Mouse (Mus musculus) heart, embryonic 16.5 days (tissue): ENCODE measurements around the gene Pdik1l. TPM values are rescaled to one million over a fixed set of nuclear protein-coding genes. Genes with fewer than 3 reads are reported as not detected.

Experiments used
- ATAC-seq: fragments of 200-750 bp; cut with Nextera tagmentation; replicated peaks from 2 replicates; pipeline ENCODE4 v1.8.0; 2017; ENCODE audit warnings: moderate number of reproducible peaks; ENCODE audit not compliant: insufficient read depth, low FRiP score; ENCODE audit errors: extremely low read depth
- H3K27ac ChIP-seq: fragments of 300-500 bp; sonication (generic); 2 replicates; pipeline ENCODE4 v1.5.1; 2014; ENCODE audit warnings: mild to moderate bottlenecking, low read length, control low read depth, moderate library complexity
- H3K27me3 ChIP-seq: fragments of 300-500 bp; sonication (generic); 2 replicates; pipeline ENCODE4 v1.6.1; 2014; ENCODE audit warnings: low read length, mixed read lengths; ENCODE audit not compliant: control insufficient read depth, insufficient read depth
- H3K36me3 ChIP-seq: fragments of 300-500 bp; sonication (generic); 2 replicates; pipeline ENCODE4 v1.6.1; 2014; ENCODE audit not compliant: control insufficient read depth, insufficient read depth
- H3K4me1 ChIP-seq: fragments of 300-500 bp; sonication (generic); 2 replicates; pipeline ENCODE4 v1.6.1; 2014; ENCODE audit warnings: low read length, mixed read lengths; ENCODE audit not compliant: control insufficient read depth, insufficient read depth
- H3K4me2 ChIP-seq: fragments of 300-500 bp; sonication (generic); 2 replicates; pipeline ENCODE4 v1.6.1; 2014; ENCODE audit warnings: low read depth, mild to moderate bottlenecking, control low read depth, low read length
- H3K4me3 ChIP-seq: fragments of 300-500 bp; sonication (generic); 2 replicates; pipeline ENCODE4 v1.5.1; 2014; ENCODE audit warnings: mild to moderate bottlenecking, control low read depth, low read length
- H3K9ac ChIP-seq: fragments of 300-500 bp; sonication (generic); 2 replicates; pipeline ENCODE4 v1.6.1; 2014; ENCODE audit warnings: low read length, control low read depth
- H3K9me3 ChIP-seq: fragments of 300-500 bp; sonication (generic); replicated peaks from 2 replicates; pipeline ENCODE4 v1.6.1; 2016; ENCODE audit warnings: low read length; ENCODE audit not compliant: control insufficient read depth
- WGBS: fragments of 180-500 bp; shearing (Covaris S2); extraction: QIAGEN DNeasy Blood & Tissue Kit; methylation state at CpG from one replicate; pipeline ENCODE4 v1.1.7; 2014; 5-methylcytosine and 5-hydroxymethylcytosine counted together
- polyA plus RNA-seq: library from polyadenylated mRNA; unstranded; fragments of >200 nt; fragmentation: Nextera tagmentation; extraction: Ambion mirVana; gene quantifications from 2 replicates; pipeline ENCODE4 v1.2.1, GENCODE M21; 2015

Pdik1l gene
- polyA plus RNA-seq, 1 experiment from 2014 or later: 13.0 TPM

GRCm38 (mm10) chr4:134238686-134239085 is 49.0 kb downstream of the Pdik1l start:
- no peak overlapping the region for H3K27ac ChIP-seq
- H3K4me3 ChIP-seq: peak overlapping the region; percentile 49
- H3K36me3 ChIP-seq: no peaks in the 10 kb centered on the region
- 10% methylated on average over 10 of the region's 10 CpGs for WGBS
- H3K4me2 ChIP-seq: peak overlapping the region; percentile 76
- H3K27me3 ChIP-seq: no peaks in the 10 kb centered on the region
- no peaks in the 10 kb centered on the region for H3K9me3 ChIP-seq
- ATAC-seq: no peak
- peaks cover 8% of the 10 kb centered on the region for H3K4me1 ChIP-seq
- H3K9ac ChIP-seq: no peak overlapping the region; the same call in 1 of the 2 replicates

- ATAC-seq: peak; percentile 26
- no peaks in the 10 kb centered on the region for H3K27me3 ChIP-seq
- H3K9ac ChIP-seq: peak within 1 kb of the TSS; percentile 65
- H3K4me3 ChIP-seq: peak within 1 kb of the TSS; percentile 49
- no peaks in the 10 kb centered on the region for H3K9me3 ChIP-seq
- no peaks in the 10 kb centered on the region for H3K36me3 ChIP-seq
- peaks cover 8% of the 10 kb centered on the region for H3K4me1 ChIP-seq
- peak within 1 kb of the TSS; percentile 76 for H3K4me2 ChIP-seq
- 3% methylated on average over 18 of the region's 18 CpGs for WGBS
- H3K27ac ChIP-seq: no peak within 1 kb of the TSS
Observed at GRCm38 (mm10) chr4:134238279-134238651, 49.4 kb downstream of the Pdik1l start, which contains the start of gene Cnksr1. Gene Cnksr1 (minus strand): TSS chr4:134238399.

- peaks cover 8% of the 10 kb centered on the region for H3K4me1 ChIP-seq
- no peaks in the 10 kb centered on the region for H3K36me3 ChIP-seq
- peak overlapping the region; percentile 65 for H3K9ac ChIP-seq
- no peaks in the 10 kb centered on the region for H3K27me3 ChIP-seq
- peak; percentile 49; the same call in 1 of the 2 replicates for ATAC-seq
- WGBS: 24% methylated on average over 19 of the region's 19 CpGs
- H3K9me3 ChIP-seq: no peaks in the 10 kb centered on the region
- no peak overlapping the region for H3K27ac ChIP-seq
- peak overlapping the region; percentile 49 for H3K4me3 ChIP-seq
- H3K4me2 ChIP-seq: peak overlapping the region; percentile 76
Observed at GRCm38 (mm10) chr4:134237582-134238278, 50.0 kb downstream of the Pdik1l start.

- WGBS: 60% methylated on average over 5 of the region's 5 CpGs
- no peak for ATAC-seq
- H3K27ac ChIP-seq: no peak overlapping the region
Observed at GRCm38 (mm10) chr4:134234876-134235275, 52.8 kb downstream of the Pdik1l start.

GRCm38 (mm10) chr4:134230431-134230830 is 57.3 kb downstream of the Pdik1l start:
- Histone ChIP-seq H3K4me2 (no peak overlapping the region), H3K9me3 (no peaks in the 10 kb centered on the region), H3K27ac (no peak overlapping the region), H3K27me3 (no peaks in the 10 kb centered on the region), H3K36me3 (no peaks in the 10 kb centered on the region), H3K4me1 (no peaks in the 10 kb centered on the region), H3K4me3 (no peak overlapping the region), H3K9ac (no peak overlapping the region)
- WGBS: 37% methylated on average over 8 of the region's 8 CpGs
- no peak for ATAC-seq

More at GRCm38 (mm10) chr4:134234876-134235275, 52.8 kb downstream of the Pdik1l start:
- Histone ChIP-seq H3K27me3 (no peaks in the 10 kb centered on the region), H3K4me2 (no peak overlapping the region), H3K9ac (no peak overlapping the region), H3K4me3 (no peak overlapping the region), H3K36me3 (no peaks in the 10 kb centered on the region), H3K9me3 (no peaks in the 10 kb centered on the region), H3K4me1 (peaks cover 8% of the 10 kb centered on the region)

- Histone ChIP-seq H3K4me2 (no peak within 1 kb of the TSS), H3K9me3 (no peaks in the 10 kb centered on the region), H3K4me1 (no peaks in the 10 kb centered on the region), H3K27ac (no peak within 1 kb of the TSS), H3K27me3 (no peaks in the 10 kb centered on the region), H3K36me3 (no peaks in the 10 kb centered on the region), H3K4me3 (no peak within 1 kb of the TSS), H3K9ac (no peak within 1 kb of the TSS)
- no peak for ATAC-seq
- 70% methylated on average over 8 of the region's 8 CpGs for WGBS
Observed at GRCm38 (mm10) chr4:134227194-134227593, 60.5 kb downstream of the Pdik1l start, which contains the start of gene Catsper4. Gene Catsper4 (minus strand): TSS chr4:134227383.

Other genes starting within 250 kb of the Pdik1l start
- gene Zfp683, start 234.1 kb downstream of the Pdik1l start, polyA plus RNA-seq: 0.09 TPM in 1 of 2 replicates, not detected in the other
- gene Crybg2, start 227.1 kb downstream of the Pdik1l start, polyA plus RNA-seq: 0.37 and 0.91 TPM in 2 replicates
- 16.6 and 28.6 TPM in 2 replicates for gene Cd52, start 192.8 kb downstream of the Pdik1l start, polyA plus RNA-seq
- gene Ubxn11, start 185.3 kb downstream of the Pdik1l start, polyA plus RNA-seq: 3.5 and 3.9 TPM in 2 replicates
- 213 and 218 TPM in 2 replicates for gene Sh3bgrl3, start 159.1 kb downstream of the Pdik1l start, polyA plus RNA-seq
- 44.2 and 51.5 TPM in 2 replicates for gene Cep85, start 100.8 kb downstream of the Pdik1l start, polyA plus RNA-seq
- 0.05 TPM in 1 of 2 replicates, not detected in the other for gene Gm7534, start 84.9 kb downstream of the Pdik1l start, polyA plus RNA-seq
- gene Catsper4, start 60.5 kb downstream of the Pdik1l start, polyA plus RNA-seq: not detected in 2 replicates
- 1.1 and 2.3 TPM in 2 replicates for gene Cnksr1, start 49.5 kb downstream of the Pdik1l start, polyA plus RNA-seq
- 0.22 TPM in 1 of 2 replicates, not detected in the other for gene E130218I03Rik, start 44.2 kb downstream of the Pdik1l start, polyA plus RNA-seq
- 8.7 and 9.5 TPM in 2 replicates for gene Zfp593, start 42.3 kb downstream of the Pdik1l start, polyA plus RNA-seq
- gene Gm30191, start 41.0 kb downstream of the Pdik1l start, polyA plus RNA-seq: not detected in 2 replicates
- gene Grrp1, start 33.8 kb downstream of the Pdik1l start, polyA plus RNA-seq: 5.8 and 6.3 TPM in 2 replicates
- 175 and 177 TPM in 2 replicates for gene Trim63, start 27.2 kb upstream of the Pdik1l start, polyA plus RNA-seq
- 0.21 and 0.42 TPM in 2 replicates for gene Slc30a2, start 55.3 kb upstream of the Pdik1l start, polyA plus RNA-seq
- gene Extl1, start 96.0 kb upstream of the Pdik1l start, polyA plus RNA-seq: 2.6 and 2.8 TPM in 2 replicates
- 9.6 and 10.5 TPM in 2 replicates for gene Pafah2, start 108.4 kb upstream of the Pdik1l start, polyA plus RNA-seq
- gene Stmn1, start 180.4 kb upstream of the Pdik1l start, polyA plus RNA-seq: 936 and 979 TPM in 2 replicates
- gene Paqr7, start 208.8 kb upstream of the Pdik1l start, polyA plus RNA-seq: 12.4 and 13.2 TPM in 2 replicates
- gene Aunip, start 223.1 kb upstream of the Pdik1l start, polyA plus RNA-seq: 8.1 and 10.0 TPM in 2 replicates
- 165 and 167 TPM in 2 replicates for gene Mtfr1l, start 247.5 kb upstream of the Pdik1l start, polyA plus RNA-seq